ENCODE assay signal across 11 mouse cellular contexts in the genomic region with DNA sequence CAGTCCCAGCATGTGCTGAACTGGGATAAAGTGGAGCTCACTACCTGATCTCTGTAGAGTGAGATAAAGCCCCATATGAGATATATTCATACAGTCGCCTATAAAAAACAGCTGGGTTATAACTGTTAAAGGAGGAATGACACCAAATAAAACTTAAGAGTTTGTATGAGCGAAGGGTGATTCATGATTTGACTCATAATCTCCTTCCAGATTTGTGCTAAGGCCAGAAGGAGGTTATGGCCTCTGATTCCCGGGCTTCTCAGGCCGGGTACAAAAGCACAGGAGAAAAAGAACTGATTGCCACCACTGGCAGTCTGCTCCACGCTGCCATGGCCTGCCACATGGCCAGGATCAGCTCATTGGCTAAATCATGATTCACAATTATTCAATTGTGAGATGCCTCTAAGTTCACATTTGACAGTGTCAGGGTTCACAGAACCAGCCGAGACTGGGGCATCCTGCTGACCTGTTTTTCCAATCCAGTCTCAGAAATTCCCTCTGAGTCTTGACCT. TPM values are rescaled to one million over a fixed set of nuclear protein-coding genes. Genes with fewer than 3 reads are reported as not detected.
"Had no signal": no experiment of that assay in that cellular context is flagged by ENCODE, and none has a peak within 500 bp of the region (broad histone marks: within the 10 kb centered on the region; RNA-seq: fewer than 3 reads in every experiment).

No protein-coding gene starts in this region.

- H3K36me3 ChIP-seq: limb, embryonic 10.5 days; liver, embryonic 15.5 days; lung, embryonic 15.5 days; neural tube, embryonic 12.5 days had no signal

- H3K4me3 ChIP-seq: limb, embryonic 10.5 days; liver, embryonic 15.5 days; lung, embryonic 15.5 days; neural tube, embryonic 12.5 days had no signal

- H3K9me3 ChIP-seq: limb, embryonic 10.5 days; liver, embryonic 15.5 days; lung, embryonic 15.5 days; neural tube, embryonic 12.5 days had no signal

- H3K4me2 ChIP-seq: liver, embryonic 11.5 days; liver, embryonic 15.5 days; lung, embryonic 15.5 days; neural tube, embryonic 12.5 days had no signal

- H3K27ac ChIP-seq: limb, embryonic 10.5 days; liver, embryonic 15.5 days; lung, embryonic 15.5 days; neural tube, embryonic 12.5 days; stomach, postnatal 0 days had no signal

- H3K27me3 ChIP-seq: liver, embryonic 15.5 days; lung, embryonic 15.5 days; neural tube, embryonic 12.5 days had no signal

- H3K4me1 ChIP-seq: limb, embryonic 10.5 days; liver, embryonic 15.5 days; neural tube, embryonic 12.5 days had no signal

- DNase-seq: kidney, adult 11 months; kidney, postnatal 36 days; lung, postnatal 36 days; midbrain, embryonic 14.5 days had no signal

- H3K9ac ChIP-seq: liver, embryonic 15.5 days; lung, embryonic 15.5 days; neural tube, embryonic 12.5 days had no signal

RNA-seq across cellular contexts. Expression of a gene that starts 41.5 kb away (rescaled TPM):
- total RNA-seq: neutrophil, adult 5-6 weeks had no signal
